Mouse (Mus musculus): ENCODE measurements around the gene Smoc1. TPM values are rescaled to one million over a fixed set of nuclear protein-coding genes. Genes with fewer than 3 reads are reported as not detected.

Gene Smoc1
- polyA plus RNA-seq, 1 experiment = 0.38 TPM

DNA sequence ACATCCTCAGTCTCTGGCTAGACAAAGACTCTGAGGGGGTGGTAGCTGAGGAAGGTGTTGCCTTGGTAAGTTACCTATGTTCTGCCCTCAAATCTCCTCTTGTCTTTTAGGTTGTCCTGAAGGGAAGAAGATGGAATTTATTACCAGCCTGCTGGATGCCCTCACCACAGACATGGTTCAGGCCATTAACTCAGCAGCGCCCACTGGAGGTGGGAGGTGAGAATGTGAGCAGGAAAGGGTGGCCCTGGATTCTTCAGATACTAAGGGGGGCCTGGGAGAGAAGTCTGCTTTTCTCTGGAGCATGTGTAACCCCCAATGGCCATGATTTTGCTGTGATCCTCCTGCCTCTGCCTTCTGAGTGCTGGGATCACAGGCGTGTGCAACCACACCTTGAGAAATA, 143.5 kb downstream of the Smoc1 start:
- Histone ChIP-seq H3K4me3 (ENCODE audit: insufficient read depth, low read length) (no peak overlapping the region), H3K27ac (ENCODE audit: insufficient read depth, low read depth, low read length) (no peak overlapping the region), H3K4me1 (ENCODE audit: control insufficient read depth, insufficient read depth, low read length) (no peaks in the 10 kb centered on the region)
- TF ChIP-seq POLR2A (IDR thresholded peaks at IDR 0.05; ENCODE audit: borderline replicate concordance, low read depth, low read length) (no peak), CTCF (IDR thresholded peaks at IDR 0.05; ENCODE audit: low read depth, low read length) (peak; percentile 9; the same call in 1 of the 2 replicates)

DNA sequence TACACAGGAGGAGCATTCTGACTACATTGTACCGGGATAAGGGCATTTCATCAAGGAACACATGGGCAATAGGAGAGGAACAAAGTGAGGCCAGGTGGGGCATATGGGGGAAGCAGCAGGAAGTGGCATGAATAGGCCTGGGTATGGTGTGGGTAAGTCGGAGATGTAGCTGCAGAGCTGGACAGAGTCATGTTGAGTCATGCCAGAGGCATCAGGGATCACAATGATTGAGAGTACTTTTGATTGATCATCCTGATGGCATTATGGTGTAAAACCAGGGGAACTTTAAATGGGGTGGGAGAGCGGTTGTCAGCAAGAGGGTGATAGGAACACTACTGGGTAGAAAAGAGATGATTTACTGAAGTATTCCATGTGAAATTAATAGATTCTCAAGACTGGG, 146.4 kb downstream of the Smoc1 start:
- Histone ChIP-seq H3K4me1 (ENCODE audit: control insufficient read depth, insufficient read depth, low read length) (no peaks in the 10 kb centered on the region), H3K27ac (ENCODE audit: insufficient read depth, low read depth, low read length) (no peak overlapping the region), H3K4me3 (ENCODE audit: insufficient read depth, low read length) (no peak overlapping the region)
- TF ChIP-seq POLR2A (IDR thresholded peaks at IDR 0.05; ENCODE audit: borderline replicate concordance, low read depth, low read length) = no peak
- TF ChIP-seq CTCF (IDR thresholded peaks at IDR 0.05; ENCODE audit: low read depth, low read length) = no peak

DNA sequence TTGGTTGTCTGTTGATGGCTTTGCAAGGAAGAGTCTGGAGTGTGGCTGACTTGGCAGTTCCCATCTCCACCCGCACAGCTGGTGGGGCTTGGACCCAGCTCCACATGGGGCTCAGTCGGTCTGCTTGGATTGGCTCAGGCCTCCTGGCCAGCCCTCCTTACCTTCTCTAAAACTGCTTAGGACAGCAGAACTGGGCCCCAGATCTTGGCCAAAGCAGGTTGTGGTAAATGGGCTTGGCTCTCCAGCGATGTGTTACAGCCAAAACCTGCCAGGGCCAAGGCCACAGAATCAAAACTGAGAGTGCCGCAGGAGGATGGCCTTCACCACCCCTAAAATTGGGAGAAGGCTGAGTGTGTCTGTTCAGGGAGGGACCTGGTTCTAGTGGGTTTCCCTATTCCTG, 147.3 kb downstream of the Smoc1 start:
- TF ChIP-seq CTCF (IDR thresholded peaks at IDR 0.05; ENCODE audit: low read depth, low read length) (no peak), POLR2A (IDR thresholded peaks at IDR 0.05; ENCODE audit: borderline replicate concordance, low read depth, low read length) (no peak)
- Histone ChIP-seq H3K4me1 (ENCODE audit: control insufficient read depth, insufficient read depth, low read length) (no peaks in the 10 kb centered on the region), H3K27ac (ENCODE audit: insufficient read depth, low read depth, low read length) (no peak overlapping the region), H3K4me3 (ENCODE audit: insufficient read depth, low read length) (no peak overlapping the region)

DNA sequence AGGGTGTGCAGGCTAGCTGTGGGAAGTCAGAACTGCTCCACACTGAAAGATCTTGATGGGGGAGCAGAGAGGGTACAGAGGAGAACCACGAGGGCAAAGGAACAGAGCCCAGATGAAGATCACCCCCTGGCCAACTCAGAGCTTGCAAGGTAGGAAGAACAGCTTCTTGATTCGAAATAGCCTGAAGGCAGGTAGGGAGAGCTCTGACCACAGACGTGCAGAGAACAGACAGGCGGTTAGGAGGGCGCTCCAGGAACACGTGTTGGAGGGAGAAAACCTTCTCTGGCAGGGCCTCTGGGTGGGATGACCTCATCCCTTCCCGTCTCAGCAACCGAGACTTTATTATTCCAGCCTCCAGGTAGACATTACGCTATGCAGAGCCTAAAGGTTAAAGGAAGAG, 148.6 kb downstream of the Smoc1 start:
- Histone ChIP-seq H3K4me3 (ENCODE audit: insufficient read depth, low read length) (no peak overlapping the region), H3K27ac (ENCODE audit: insufficient read depth, low read depth, low read length) (no peak overlapping the region), H3K4me1 (ENCODE audit: control insufficient read depth, insufficient read depth, low read length) (no peaks in the 10 kb centered on the region)
- TF ChIP-seq CTCF (IDR thresholded peaks at IDR 0.05; ENCODE audit: low read depth, low read length) (no peak), POLR2A (IDR thresholded peaks at IDR 0.05; ENCODE audit: borderline replicate concordance, low read depth, low read length) (no peak)

DNA sequence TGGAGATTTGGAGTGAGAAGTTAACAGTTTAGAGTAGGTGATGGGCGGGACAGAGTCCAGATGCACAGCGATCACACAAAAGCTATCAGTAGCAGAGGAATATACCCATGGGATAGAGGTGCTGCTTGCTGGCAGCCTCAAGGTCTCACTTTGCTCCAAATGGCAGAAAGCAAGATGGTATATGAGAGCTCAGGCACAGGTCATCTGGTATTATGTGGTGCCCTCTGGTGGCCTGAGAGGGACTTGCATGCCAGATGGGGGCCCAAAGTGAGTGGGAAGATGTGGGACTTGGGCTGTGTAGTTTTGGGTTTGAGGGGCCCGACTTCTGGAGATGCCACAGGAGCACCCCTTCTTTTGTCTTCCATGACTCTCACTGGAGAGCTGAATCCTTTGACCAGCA, 155.5 kb downstream of the Smoc1 start:
- H3K27ac ChIP-seq (ENCODE audit: insufficient read depth, low read depth, low read length) = no peak overlapping the region
- TF ChIP-seq CTCF (IDR thresholded peaks at IDR 0.05; ENCODE audit: low read depth, low read length) = peak; percentile 65
- TF ChIP-seq POLR2A (IDR thresholded peaks at IDR 0.05; ENCODE audit: borderline replicate concordance, low read depth, low read length) = no peak
- H3K4me3 ChIP-seq (ENCODE audit: insufficient read depth, low read length) = no peak overlapping the region
- H3K4me1 ChIP-seq (ENCODE audit: control insufficient read depth, insufficient read depth, low read length) = no peaks in the 10 kb centered on the region

DNA sequence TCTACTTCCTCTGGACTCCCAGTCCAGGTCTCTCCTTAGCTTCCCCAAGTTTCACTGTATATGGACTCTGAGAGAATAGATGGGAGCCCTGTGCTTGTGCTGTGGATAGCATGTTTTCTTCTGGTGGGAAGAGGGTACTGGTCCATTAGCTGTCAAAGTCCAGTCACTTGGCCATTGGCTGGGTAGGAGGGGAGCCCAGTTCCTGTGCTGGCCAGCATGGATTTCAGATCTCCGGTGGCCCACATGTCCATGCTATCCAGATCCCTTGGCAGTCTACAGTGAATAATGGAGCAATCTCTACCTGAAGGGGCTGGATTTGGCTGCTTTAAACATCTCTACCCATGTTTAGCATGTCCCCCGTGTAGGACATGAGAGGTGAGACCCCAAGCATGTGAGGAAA, 158.4 kb downstream of the Smoc1 start:
- TF ChIP-seq CTCF (IDR thresholded peaks at IDR 0.05; ENCODE audit: low read depth, low read length) = no peak
- no peak for TF ChIP-seq POLR2A (IDR thresholded peaks at IDR 0.05; ENCODE audit: borderline replicate concordance, low read depth, low read length)
- Histone ChIP-seq H3K4me3 (ENCODE audit: insufficient read depth, low read length) (no peak overlapping the region), H3K4me1 (ENCODE audit: control insufficient read depth, insufficient read depth, low read length) (no peaks in the 10 kb centered on the region), H3K27ac (ENCODE audit: insufficient read depth, low read depth, low read length) (no peak overlapping the region)

DNA sequence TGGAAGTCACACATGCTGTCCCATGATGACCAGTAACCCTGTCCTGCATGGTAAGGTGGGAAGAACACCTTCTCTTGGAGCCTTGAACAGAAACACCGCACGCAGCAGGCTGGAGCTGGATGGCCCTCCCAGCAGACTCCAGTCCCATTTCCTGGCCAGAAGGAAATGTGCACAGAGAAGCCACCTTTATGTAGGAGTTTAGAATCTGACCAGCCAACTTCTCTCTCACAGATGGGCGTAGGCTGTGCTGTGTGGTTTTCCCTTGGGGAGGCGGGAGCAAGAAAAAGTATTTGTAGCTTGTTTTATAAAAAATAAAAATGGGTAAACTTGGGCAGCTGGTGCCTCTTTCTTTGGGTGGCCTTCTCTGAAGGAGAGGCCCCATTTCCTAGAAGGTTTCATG, 159.5 kb downstream of the Smoc1 start:
- no peak overlapping the region for H3K4me3 ChIP-seq (ENCODE audit: insufficient read depth, low read length)
- no peak overlapping the region for H3K27ac ChIP-seq (ENCODE audit: insufficient read depth, low read depth, low read length)
- TF ChIP-seq POLR2A (IDR thresholded peaks at IDR 0.05; ENCODE audit: borderline replicate concordance, low read depth, low read length) = no peak
- no peak for TF ChIP-seq CTCF (IDR thresholded peaks at IDR 0.05; ENCODE audit: low read depth, low read length)
- no peaks in the 10 kb centered on the region for H3K4me1 ChIP-seq (ENCODE audit: control insufficient read depth, insufficient read depth, low read length)

DNA sequence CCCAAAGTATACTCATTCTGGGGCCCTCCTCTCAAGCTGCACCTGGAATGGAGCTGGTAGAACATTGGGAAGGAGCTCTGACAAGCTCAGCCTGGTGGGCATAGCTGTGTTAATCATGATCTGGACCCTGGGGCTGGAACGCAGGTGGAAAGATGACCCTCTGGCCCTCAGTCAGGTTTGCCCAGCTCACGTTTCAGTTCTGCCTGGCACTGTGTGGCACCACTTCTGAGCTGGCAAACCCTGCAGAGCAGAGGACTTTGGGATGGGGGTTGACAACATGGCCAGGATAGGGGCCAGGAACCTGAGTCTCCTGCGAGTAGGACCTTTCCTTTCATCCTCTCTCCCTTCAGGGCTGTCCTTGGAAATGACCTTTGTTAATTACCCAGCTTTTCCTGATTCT, 160.1 kb downstream of the Smoc1 start:
- no peak overlapping the region for H3K27ac ChIP-seq (ENCODE audit: insufficient read depth, low read depth, low read length)
- H3K4me1 ChIP-seq (ENCODE audit: control insufficient read depth, insufficient read depth, low read length) = no peaks in the 10 kb centered on the region
- no peak overlapping the region for H3K4me3 ChIP-seq (ENCODE audit: insufficient read depth, low read length)
- TF ChIP-seq CTCF (IDR thresholded peaks at IDR 0.05; ENCODE audit: low read depth, low read length) (no peak), POLR2A (IDR thresholded peaks at IDR 0.05; ENCODE audit: borderline replicate concordance, low read depth, low read length) (no peak)

DNA sequence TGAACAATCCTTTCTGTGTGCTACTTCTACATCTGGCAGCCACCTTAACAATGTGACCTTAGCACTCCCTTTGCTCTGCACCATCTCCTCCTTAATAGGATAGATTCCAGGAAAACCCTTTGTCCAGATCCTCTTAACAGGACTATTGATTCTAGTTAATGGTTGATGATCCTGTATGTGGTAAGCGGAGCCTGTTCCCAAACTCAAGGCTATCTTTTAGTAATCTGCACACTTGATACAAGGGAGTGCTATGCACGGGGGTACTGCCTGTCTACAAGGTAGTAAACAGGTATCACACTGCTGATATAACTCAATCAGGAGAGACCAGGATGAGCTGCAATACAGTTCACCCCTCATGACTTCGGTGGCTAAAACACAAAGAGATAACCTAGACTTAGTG, 161.8 kb downstream of the Smoc1 start:
- Histone ChIP-seq H3K4me3 (ENCODE audit: insufficient read depth, low read length) (no peak overlapping the region), H3K27ac (ENCODE audit: insufficient read depth, low read depth, low read length) (no peak overlapping the region), H3K4me1 (ENCODE audit: control insufficient read depth, insufficient read depth, low read length) (no peaks in the 10 kb centered on the region)
- TF ChIP-seq POLR2A (IDR thresholded peaks at IDR 0.05; ENCODE audit: borderline replicate concordance, low read depth, low read length) (no peak), CTCF (IDR thresholded peaks at IDR 0.05; ENCODE audit: low read depth, low read length) (no peak)

DNA sequence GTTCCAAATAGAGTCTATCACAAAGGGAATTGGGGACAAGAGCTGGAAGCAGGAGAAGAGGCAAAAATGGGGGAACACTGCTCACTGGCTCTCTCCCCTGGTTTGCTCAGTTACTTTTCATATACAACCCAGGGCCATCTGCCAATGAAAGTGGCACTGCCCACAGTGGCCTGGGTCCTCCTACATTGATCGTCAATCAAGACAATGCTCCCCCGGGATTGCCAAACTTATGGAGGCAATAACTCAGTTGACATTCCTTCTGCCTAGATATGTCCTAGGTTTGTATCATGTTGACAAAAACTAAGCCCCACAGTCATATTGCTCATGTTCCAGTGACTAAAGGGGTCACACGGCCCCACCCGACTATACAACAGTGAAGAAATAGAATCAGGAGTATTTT, 162.4 kb downstream of the Smoc1 start:
- H3K4me1 ChIP-seq (ENCODE audit: control insufficient read depth, insufficient read depth, low read length) = no peaks in the 10 kb centered on the region
- no peak overlapping the region for H3K4me3 ChIP-seq (ENCODE audit: insufficient read depth, low read length)
- H3K27ac ChIP-seq (ENCODE audit: insufficient read depth, low read depth, low read length) = no peak overlapping the region
- TF ChIP-seq CTCF (IDR thresholded peaks at IDR 0.05; ENCODE audit: low read depth, low read length) (no peak), POLR2A (IDR thresholded peaks at IDR 0.05; ENCODE audit: borderline replicate concordance, low read depth, low read length) (no peak)

DNA sequence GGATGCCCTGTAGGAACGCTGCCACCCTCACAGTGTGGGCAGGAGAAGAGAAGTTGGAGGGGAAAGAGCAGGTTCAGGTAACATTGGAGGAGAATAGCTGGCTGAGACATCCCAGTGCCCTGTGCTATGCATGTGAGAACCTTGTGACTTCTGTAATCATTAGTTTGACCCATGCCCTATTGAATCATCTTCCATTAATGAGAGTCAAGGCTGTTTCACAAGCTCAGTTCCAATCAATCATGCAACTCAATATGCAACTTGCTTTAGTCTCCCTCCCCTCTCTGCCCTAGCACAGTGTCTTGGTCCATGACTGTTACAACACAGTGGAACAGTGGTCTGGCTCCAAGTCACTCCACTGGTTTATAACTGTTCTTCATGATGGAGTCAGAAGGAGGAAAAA, 163.0 kb downstream of the Smoc1 start:
- H3K27ac ChIP-seq (ENCODE audit: insufficient read depth, low read depth, low read length) = no peak overlapping the region
- TF ChIP-seq CTCF (IDR thresholded peaks at IDR 0.05; ENCODE audit: low read depth, low read length) = no peak
- TF ChIP-seq POLR2A (IDR thresholded peaks at IDR 0.05; ENCODE audit: borderline replicate concordance, low read depth, low read length) = no peak
- H3K4me3 ChIP-seq (ENCODE audit: insufficient read depth, low read length) = no peak overlapping the region
- no peaks in the 10 kb centered on the region for H3K4me1 ChIP-seq (ENCODE audit: control insufficient read depth, insufficient read depth, low read length)
